Mouse (Mus musculus) lung, embryonic 14.5 days (tissue): ENCODE measurements around the gene C1ql4. TPM values are rescaled to one million over a fixed set of nuclear protein-coding genes. Genes with fewer than 3 reads are reported as not detected.
A peak's percentile ranks its signal among the peaks of the same experiment; 100 is the strongest.

Experiments
- ATAC-seq: fragments of 200-750 bp; cut with Nextera tagmentation; 2 replicates; pipeline ENCODE4 v1.8.0; 2017; ENCODE audit warnings: mild to moderate bottlenecking, moderate TSS enrichment, moderate library complexity; ENCODE audit not compliant: insufficient read depth
- DNase-seq: peaks from one replicate; pipeline ENCODE4 v3.0.0-alpha.2; 2015
- H3K27ac ChIP-seq: fragments of 300-500 bp; sonication (generic); 2 replicates; pipeline ENCODE4 v1.5.1; 2014; ENCODE audit warnings: low read depth, mild to moderate bottlenecking, moderate library complexity
- H3K27me3 ChIP-seq: fragments of 300-500 bp; sonication (generic); 2 replicates; pipeline ENCODE4 v1.6.1; 2014; ENCODE audit warnings: low read length, control low read depth; ENCODE audit not compliant: insufficient read depth
- H3K36me3 ChIP-seq: fragments of 300-500 bp; sonication (generic); 2 replicates; pipeline ENCODE4 v1.6.1; 2014; ENCODE audit warnings: control low read depth; ENCODE audit not compliant: insufficient read depth
- H3K4me1 ChIP-seq: fragments of 300-500 bp; sonication (generic); 2 replicates; pipeline ENCODE4 v1.6.1; 2014; ENCODE audit warnings: antibody characterized with exemption, control low read depth; ENCODE audit not compliant: insufficient read depth
- H3K4me2 ChIP-seq: fragments of 300-500 bp; sonication (generic); 2 replicates; pipeline ENCODE4 v1.6.1; 2014; ENCODE audit warnings: mild to moderate bottlenecking
- H3K4me3 ChIP-seq: fragments of 300-500 bp; sonication (generic); 2 replicates; pipeline ENCODE4 v1.5.1; 2014; ENCODE audit warnings: low read depth, low read length
- H3K9ac ChIP-seq: fragments of 300-500 bp; sonication (generic); 2 replicates; pipeline ENCODE4 v1.6.1; 2014
- H3K9me3 ChIP-seq: fragments of 300-500 bp; sonication (generic); 2 replicates; pipeline ENCODE4 v1.6.1; 2016; ENCODE audit warnings: low read depth, low read length, control low read depth
- CTCF ChIP-seq: IDR thresholded peaks from 2 replicates; pipeline ENCODE4 v1.5.1; 2016; ENCODE audit warnings: antibody characterized with exemption, low read depth
- WGBS: fragments of 180-500 bp; shearing (Covaris S2); extraction: QIAGEN DNeasy Blood & Tissue Kit; methylation state at CpG from one replicate; pipeline ENCODE4 v1.1.7; 2014; 5-methylcytosine and 5-hydroxymethylcytosine counted together
- polyA plus RNA-seq: library from polyadenylated mRNA; unstranded; fragments of >200 nt; fragmentation: Nextera tagmentation; extraction: Ambion mirVana; gene quantifications from 2 replicates; pipeline ENCODE4 v1.2.1, GENCODE M21; 2014

C1ql4 gene
- polyA plus RNA-seq, 1 experiment from 2014 or later: not detected

DNA sequence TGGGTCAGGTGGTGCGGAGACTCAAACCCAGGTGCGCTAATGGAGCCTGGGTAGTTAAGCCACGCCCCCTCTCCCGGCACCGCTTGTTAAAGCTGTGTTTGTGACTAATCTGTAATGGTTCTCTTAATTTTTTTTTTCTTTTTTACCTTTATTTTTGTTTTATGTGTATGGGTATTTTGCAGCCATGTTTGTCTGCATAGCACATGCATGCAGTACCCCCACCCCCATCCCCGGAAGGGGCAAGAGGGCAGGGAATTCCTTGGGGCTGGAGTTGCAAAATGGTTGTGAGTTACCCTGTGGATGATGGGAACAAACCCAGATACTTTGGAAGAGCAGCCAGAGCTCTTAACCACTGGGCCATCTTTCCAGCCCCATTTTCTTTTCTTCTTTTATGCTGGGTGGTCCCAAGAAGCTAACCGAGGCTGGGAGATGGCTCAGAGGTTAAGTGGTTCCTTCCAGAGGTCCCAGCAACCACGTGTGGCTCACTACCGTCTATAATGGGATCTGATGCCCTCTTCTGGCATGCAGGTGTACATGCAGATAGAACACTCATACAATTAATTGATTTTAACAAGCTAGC is 25.9 kb upstream of the C1ql4 start:
- 8% methylated on average over 9 of the region's 9 CpGs for WGBS
- Histone ChIP-seq H3K4me2 (peak overlapping the region; percentile 35), H3K4me3 (no peak overlapping the region), H3K4me1 (no peaks in the 10 kb centered on the region; the same call in 1 of the 2 replicates), H3K27me3 (no peaks in the 10 kb centered on the region), H3K27ac (no peak overlapping the region), H3K9ac (no peak overlapping the region), H3K9me3 (no peaks in the 10 kb centered on the region), H3K36me3 (no peaks in the 10 kb centered on the region)
- no peak for ATAC-seq
- TF ChIP-seq CTCF: peak; percentile 53
- DNase-seq: no peak

DNA sequence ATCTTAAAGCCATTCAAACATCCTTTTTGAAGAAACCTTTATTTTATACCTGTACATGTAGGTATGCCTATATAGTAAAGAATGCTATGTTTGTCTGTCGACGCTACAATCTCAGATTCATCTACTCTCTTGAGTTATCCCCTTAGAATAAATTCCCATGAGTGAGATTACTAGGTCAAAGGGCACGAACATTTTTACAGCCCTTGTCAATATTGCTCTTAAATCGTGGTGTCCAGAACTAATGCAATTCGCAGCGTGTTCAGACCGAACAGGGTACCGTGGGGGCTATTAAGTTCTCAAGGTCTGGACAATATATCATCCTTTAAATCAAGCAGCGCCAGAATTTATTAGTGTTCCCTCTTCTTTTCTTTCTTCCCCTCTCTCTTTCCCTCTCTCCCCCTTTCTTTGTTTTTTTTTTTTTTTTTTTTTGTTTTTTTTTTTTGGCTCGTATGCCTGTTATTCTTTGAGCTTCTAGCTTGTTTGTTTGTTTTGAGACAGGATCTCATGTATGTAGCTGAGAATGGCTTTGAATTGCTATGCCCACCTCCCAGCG is 25.3 kb upstream of the C1ql4 start:
- DNase-seq: no peak
- Histone ChIP-seq H3K27ac (no peak overlapping the region), H3K36me3 (no peaks in the 10 kb centered on the region), H3K4me2 (peak overlapping the region; percentile 35), H3K9me3 (no peaks in the 10 kb centered on the region), H3K27me3 (no peaks in the 10 kb centered on the region), H3K9ac (no peak overlapping the region), H3K4me1 (no peaks in the 10 kb centered on the region; the same call in 1 of the 2 replicates), H3K4me3 (no peak overlapping the region)
- no peak for ATAC-seq
- no peak for TF ChIP-seq CTCF
- WGBS: 62% methylated on average over 11 of the region's 11 CpGs

DNA sequence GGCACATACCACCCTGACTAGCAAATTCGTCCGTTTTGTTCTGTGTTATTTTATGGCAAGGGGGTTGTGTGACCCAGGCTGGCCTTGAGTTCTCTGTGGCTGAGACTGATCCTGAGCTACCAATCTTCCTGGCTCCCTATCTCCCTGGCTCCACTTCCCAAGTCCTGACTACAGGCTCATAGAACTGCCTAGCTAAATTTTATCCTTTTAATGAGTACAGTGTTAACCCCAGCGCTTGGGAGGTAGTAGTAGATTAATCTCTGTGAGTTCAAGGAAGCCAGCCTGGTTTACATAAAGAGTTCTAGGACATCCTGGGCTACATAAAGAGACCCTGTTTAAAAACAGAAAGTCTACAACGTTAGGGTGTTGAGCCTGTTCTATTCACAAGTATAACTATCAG is 24.2 kb upstream of the C1ql4 start:
- DNase-seq (no peak), ATAC-seq (no peak)
- H3K27ac ChIP-seq: no peak overlapping the region
- 57% methylated on average over 4 of the region's 4 CpGs for WGBS
- no peaks in the 10 kb centered on the region for H3K27me3 ChIP-seq
- no peak overlapping the region for H3K4me2 ChIP-seq
- H3K4me3 ChIP-seq: no peak overlapping the region
- H3K9me3 ChIP-seq: no peaks in the 10 kb centered on the region
- H3K9ac ChIP-seq: no peak overlapping the region
- no peak for TF ChIP-seq CTCF
- no peaks in the 10 kb centered on the region for H3K36me3 ChIP-seq
- no peaks in the 10 kb centered on the region; the same call in 1 of the 2 replicates for H3K4me1 ChIP-seq

DNA sequence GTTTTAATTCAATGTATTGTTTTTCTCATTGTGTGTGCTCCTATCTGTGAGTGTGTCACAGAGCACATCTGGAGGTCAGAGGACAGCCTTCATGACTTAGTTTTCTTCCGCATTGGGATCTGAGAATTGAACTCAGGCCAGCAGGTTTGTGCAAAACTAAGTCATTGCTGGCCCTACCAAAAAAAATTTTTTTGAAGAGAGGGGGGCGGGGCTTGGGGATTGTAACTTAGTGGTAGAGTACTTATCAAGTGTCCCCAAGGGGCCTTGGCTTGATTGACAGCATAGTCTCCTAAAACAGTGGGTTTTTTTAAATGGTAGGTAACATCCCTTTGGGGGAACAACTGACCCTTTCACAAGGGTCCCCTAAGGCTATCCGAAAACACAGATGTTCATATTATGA is 23.5 kb upstream of the C1ql4 start:
- no peaks in the 10 kb centered on the region for H3K27me3 ChIP-seq
- H3K4me3 ChIP-seq: no peak overlapping the region
- H3K4me2 ChIP-seq: no peak overlapping the region
- H3K9ac ChIP-seq: no peak overlapping the region
- no peaks in the 10 kb centered on the region; the same call in 1 of the 2 replicates for H3K4me1 ChIP-seq
- TF ChIP-seq CTCF: no peak
- H3K27ac ChIP-seq: no peak overlapping the region
- DNase-seq: no peak
- ATAC-seq: no peak
- no peaks in the 10 kb centered on the region for H3K9me3 ChIP-seq
- H3K36me3 ChIP-seq: no peaks in the 10 kb centered on the region
- WGBS: 81% methylated on average over 3 of the region's 3 CpGs

DNA sequence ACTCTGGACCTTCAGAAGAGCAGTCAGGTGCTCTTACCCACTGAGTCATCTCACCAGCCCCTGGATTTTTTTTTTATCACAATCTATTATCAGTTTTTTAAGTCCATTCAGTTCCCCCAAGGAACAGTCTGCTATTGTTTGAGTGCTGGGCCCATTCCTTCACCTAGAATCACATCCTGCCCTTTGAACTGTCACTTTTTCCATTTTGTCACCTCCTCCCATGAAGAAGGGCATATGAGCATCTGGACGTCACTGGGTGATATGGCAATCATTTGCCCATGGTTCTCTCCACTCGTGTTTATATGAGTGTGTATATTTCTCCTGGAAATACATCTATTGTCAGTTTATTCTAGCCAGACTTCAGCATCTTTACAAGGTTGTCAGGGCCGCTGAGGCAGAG is 20.2 kb upstream of the C1ql4 start:
- DNase-seq: no peak
- Histone ChIP-seq H3K4me1 (no peaks in the 10 kb centered on the region), H3K4me2 (no peak overlapping the region), H3K4me3 (no peak overlapping the region), H3K27me3 (no peaks in the 10 kb centered on the region), H3K36me3 (no peaks in the 10 kb centered on the region), H3K9ac (no peak overlapping the region), H3K9me3 (no peaks in the 10 kb centered on the region), H3K27ac (no peak overlapping the region)
- ATAC-seq: no peak
- WGBS: 60% methylated on average over 3 of the region's 3 CpGs
- no peak for TF ChIP-seq CTCF

DNA sequence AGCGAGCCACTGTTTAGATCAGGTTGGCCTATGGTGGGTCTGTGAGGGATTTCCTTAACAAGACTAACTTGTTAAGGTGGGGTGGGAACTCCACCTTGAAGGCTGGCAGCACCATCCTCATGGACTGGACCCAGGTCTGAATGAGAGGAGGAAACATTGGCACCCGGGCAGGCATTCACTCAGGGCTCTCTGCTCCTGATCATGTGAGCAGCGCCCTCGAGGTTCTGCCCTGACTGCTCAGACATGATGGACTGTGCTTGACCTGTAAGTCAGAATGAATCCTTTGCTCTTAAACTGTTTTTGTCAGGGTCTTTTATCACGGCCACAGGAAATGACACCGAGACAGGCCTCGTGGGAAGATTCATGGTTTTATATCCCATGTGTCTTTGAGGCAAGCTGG is 17.6 kb upstream of the C1ql4 start:
- H3K9me3 ChIP-seq: no peaks in the 10 kb centered on the region
- no peaks in the 10 kb centered on the region for H3K36me3 ChIP-seq
- no peak overlapping the region for H3K9ac ChIP-seq
- no peaks in the 10 kb centered on the region for H3K4me1 ChIP-seq
- no peak overlapping the region for H3K4me2 ChIP-seq
- no peaks in the 10 kb centered on the region for H3K27me3 ChIP-seq
- WGBS: 45% methylated on average over 7 of the region's 7 CpGs
- ATAC-seq: no peak
- no peak for TF ChIP-seq CTCF
- no peak for DNase-seq
- no peak overlapping the region for H3K27ac ChIP-seq
- no peak overlapping the region for H3K4me3 ChIP-seq

DNA sequence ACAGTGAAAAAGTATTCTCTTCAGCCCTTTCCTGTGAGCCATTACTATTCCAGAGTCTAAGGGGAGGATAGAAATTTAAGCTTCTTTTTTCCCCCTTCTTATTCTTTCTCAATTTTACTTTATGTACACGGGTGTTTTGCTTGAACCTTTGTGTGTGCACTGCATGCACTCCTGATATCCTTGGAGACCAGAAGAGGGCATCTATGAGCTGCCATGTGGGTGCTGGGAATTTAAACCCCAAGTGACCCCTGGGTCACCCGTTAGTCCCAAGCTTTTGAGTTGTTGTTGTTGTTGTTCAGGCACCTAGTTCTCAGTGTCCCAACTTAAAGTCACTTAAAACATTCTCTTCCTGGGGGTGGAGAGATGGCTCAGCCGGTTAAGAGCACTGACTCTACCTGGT is 12.4 kb upstream of the C1ql4 start:
- no peaks in the 10 kb centered on the region; the same call in 1 of the 2 replicates for H3K4me1 ChIP-seq
- H3K36me3 ChIP-seq: no peaks in the 10 kb centered on the region
- H3K9ac ChIP-seq: no peak overlapping the region
- no peak overlapping the region for H3K27ac ChIP-seq
- 0 out of 2 replicates have a peak, but pooled peaks have one; percentile 2 for TF ChIP-seq CTCF
- peaks cover 47% of the 10 kb centered on the region for H3K27me3 ChIP-seq
- WGBS: 54% methylated on average over 3 of the region's 3 CpGs
- no peak for ATAC-seq
- H3K4me2 ChIP-seq: no peak overlapping the region; the same call in 1 of the 2 replicates
- no peak for DNase-seq
- no peaks in the 10 kb centered on the region for H3K9me3 ChIP-seq
- H3K4me3 ChIP-seq: no peak overlapping the region
